Mouse (Mus musculus) CH12.LX (cell line): ENCODE data around the gene Cdk4. TPM values are rescaled to one million over a fixed set of nuclear protein-coding genes. Genes with fewer than 3 reads are reported as not detected.
A peak's percentile ranks its signal among the peaks of the same experiment; 100 is the strongest.

ENCODE experiments used
- DNase-seq: peaks from one replicate; pipeline ENCODE4 v3.0.0-alpha.2; 2013; ENCODE audit errors: extremely low read depth
- H3K27ac ChIP-seq: 2 replicates; pipeline ENCODE4 v1.5.1; 2012; ENCODE audit warnings: low read depth, mild to moderate bottlenecking, control low read depth, moderate library complexity; ENCODE audit not compliant: insufficient read depth
- H3K27me3 ChIP-seq: replicated peaks from 2 replicates; pipeline ENCODE3; 2012; ENCODE audit warnings: inconsistent platforms
- H3K36me3 ChIP-seq, 2 experiments: replicated peaks in 1 of 2; 2 replicates each; pipeline versions ENCODE3 to v1.6.1; 2012; ENCODE audit warnings: inconsistent platforms in 1 of 2, low read length in 1 of 2, mild to moderate bottlenecking in 1 of 2, mixed read lengths in 1 of 2, moderate library complexity in 1 of 2; ENCODE audit not compliant: control insufficient read depth in 1 of 2, insufficient read depth in 1 of 2
- H3K4me1 ChIP-seq, 2 experiments: 2 replicates each; pipeline ENCODE4 v1.6.1; 2012; ENCODE audit warnings: inconsistent platforms in 1 of 2, moderate library complexity in 1 of 2; ENCODE audit not compliant: insufficient read depth in 2 of 2, control insufficient read depth in 1 of 2
- H3K4me2 ChIP-seq: 2 replicates; pipeline ENCODE4 v1.6.1; 2012; ENCODE audit warnings: low read depth, mild to moderate bottlenecking, control low read depth; ENCODE audit not compliant: poor library complexity, insufficient read depth, severe bottlenecking
- H3K4me3 ChIP-seq, 3 experiments: fragments of 150-350 bp in 1 of 3; sonication (generic) in 1 of 3; replicated peaks in 1 of 3; 2 replicates each; pipeline versions ENCODE3 to v1.5.1; 2011 to 2012; ENCODE audit warnings: low read depth in 2 of 3, low read length in 2 of 3, mild to moderate bottlenecking in 2 of 3, moderate library complexity in 2 of 3, control low read depth in 1 of 3, improper control_type of control experiment in 1 of 3, inconsistent platforms in 1 of 3, mixed read lengths in 1 of 3; ENCODE audit not compliant: poor library complexity in 1 of 3
- H3K79me2 ChIP-seq: replicated peaks from 2 replicates; pipeline ENCODE4 v1.6.1; 2012; ENCODE audit warnings: mild to moderate bottlenecking, moderate library complexity; ENCODE audit not compliant: control insufficient read depth, poor library complexity, insufficient read depth, severe bottlenecking; ENCODE audit errors: extremely low read depth
- H3K9ac ChIP-seq: 2 replicates; pipeline ENCODE4 v1.6.1; 2012; ENCODE audit warnings: low read depth, mild to moderate bottlenecking, control low read depth, moderate library complexity; ENCODE audit not compliant: insufficient read depth
- H3K9me3 ChIP-seq: replicated peaks from 2 replicates; pipeline ENCODE3; 2012; ENCODE audit warnings: low read length, inconsistent platforms, mixed read lengths
- CHD1 ChIP-seq: IDR thresholded peaks from 2 replicates; pipeline ENCODE4 v1.6.1; 2012; ENCODE audit warnings: low read depth, low read length, improper control_type of control experiment, inconsistent platforms
- CTCF ChIP-seq, 2 experiments: IDR thresholded peaks in 1 of 2; conservative IDR thresholded peaks in 1 of 2; 2 replicates each; pipeline ENCODE4 v1.5.1; 2011 to 2012; ENCODE audit warnings: low read depth in 2 of 2, low read length in 2 of 2, improper control_type of control experiment in 1 of 2, inconsistent platforms in 1 of 2, mild to moderate bottlenecking in 1 of 2, moderate library complexity in 1 of 2
- ELF1 ChIP-seq: IDR thresholded peaks from 2 replicates; pipeline ENCODE4 v1.6.1; 2014; ENCODE audit warnings: low read depth, mild to moderate bottlenecking, inconsistent platforms, low read length, improper control_type of control experiment
- ETS1 ChIP-seq: conservative IDR thresholded peaks from 2 replicates; pipeline ENCODE4 v1.6.1; 2012; ENCODE audit warnings: low read depth, mild to moderate bottlenecking, inconsistent platforms, low read length, improper control_type of control experiment, moderate library complexity
- GABPA ChIP-seq: IDR thresholded peaks from 2 replicates; pipeline ENCODE4 v1.6.1; 2012; ENCODE audit warnings: low read depth, low read length, improper control_type of control experiment, inconsistent platforms; ENCODE audit not compliant: insufficient replicate concordance
- MAX ChIP-seq: IDR thresholded peaks from 2 replicates; pipeline ENCODE4 v1.6.1; 2011; ENCODE audit warnings: low read length, improper control_type of control experiment
- MEF2A ChIP-seq: IDR thresholded peaks from 2 replicates; pipeline ENCODE4 v1.6.1; 2014; ENCODE audit warnings: low read depth, mild to moderate bottlenecking, inconsistent platforms, low read length, improper control_type of control experiment, borderline replicate concordance
- RAD21 ChIP-seq: IDR thresholded peaks from 2 replicates; pipeline ENCODE4 v1.6.1; 2011; ENCODE audit warnings: low read depth, mild to moderate bottlenecking, low read length, improper control_type of control experiment, moderate library complexity
- SMC3 ChIP-seq: IDR thresholded peaks from 2 replicates; pipeline ENCODE4 v1.6.1; 2011; ENCODE audit warnings: low read depth, low read length, improper control_type of control experiment
- TCF12 ChIP-seq: IDR thresholded peaks from 2 replicates; pipeline ENCODE4 v1.6.1; 2014; ENCODE audit warnings: low read depth, mild to moderate bottlenecking, inconsistent platforms, low read length, improper control_type of control experiment
- USF1 ChIP-seq: IDR thresholded peaks from 2 replicates; pipeline ENCODE4 v1.6.1; 2014; ENCODE audit warnings: low read depth, mild to moderate bottlenecking, inconsistent platforms, low read length, improper control_type of control experiment
- ZC3H11A ChIP-seq: IDR thresholded peaks from 2 replicates; pipeline ENCODE4 v1.6.1; 2012; ENCODE audit warnings: low read depth, mild to moderate bottlenecking, inconsistent platforms, low read length, improper control_type of control experiment
- dilution Hi-C: fragments of 300-500 bp; cut with MboI; formaldehyde crosslinking; loops from 2 replicates; pipeline ENCODE4 v1.14.3; 2020; ENCODE audit warnings: low sequenced_read_pairs; ENCODE audit not compliant: extremely low pct_unique_long_range_greater_than_20kb, extremely low pct_ligation_motif_present
- in situ Hi-C: fragments of 300-500 bp; cut with MboI; formaldehyde crosslinking; loops from 3 replicates; pipeline ENCODE4 v1.14.3; 2019; ENCODE audit warnings: low sequenced_read_pairs, low pct_ligation_motif_present, low pct_unique_long_range_greater_than_20kb, mixed read lengths
- polyA plus RNA-seq: library from polyadenylated mRNA; unstranded; fragments of >175 nt; gene quantifications from 2 replicates; pipeline ENCODE4 v1.2.1, GENCODE M21; 2012; ENCODE audit warnings: low read depth; ENCODE audit not compliant: insufficient read length
- total RNA-seq, 2 experiments: library from RNA; depleted of rRNA; stranded (reverse); fragments of 300-350 nt in 1 of 2; fragments of >200 nt in 1 of 2; gene quantifications; 2 replicates each; pipeline ENCODE4 v1.2.3; 2012 to 2014

Cdk4 gene
- total and polyA plus RNA-seq, 3 experiments = 257 to 921 (median 864) TPM

GRCm38 (mm10) chr10:127058161-127058560 lies 5.2 kb upstream of the Cdk4 start:
- TF ChIP-seq RAD21 (peak; percentile 42), SMC3 (peak; percentile 65), GABPA (no peak), CTCF (conservative IDR thresholded peaks at IDR 0.05 in 1 of 2, IDR thresholded peaks at IDR 0.05 in 1 of 2; ENCODE audit: low read depth in 2 of 2, low read length in 2 of 2) (peak; percentile 78 to 86)
- Histone ChIP-seq H3K4me1 (peaks cover 12 to 40% of the 10 kb centered on the region in 2 experiments), H3K36me3 (peaks cover 12 to 15% of the 10 kb centered on the region in 2 experiments), H3K4me2 (peak overlapping the region; percentile 79), H3K27me3 (peaks cover 37% of the 10 kb centered on the region), H3K4me3 (no peak overlapping the region), H3K79me2 (no peaks in the 10 kb centered on the region), H3K9me3 (no peaks in the 10 kb centered on the region), H3K27ac (no peak overlapping the region), H3K9ac (no peak overlapping the region)
- dilution Hi-C loops (no loop called here), in situ Hi-C loops (no loop called here)
- peak; percentile 78 for DNase-seq

GRCm38 (mm10) chr10:127058708-127059107 lies 4.6 kb upstream of the Cdk4 start:
- peak overlapping the region; percentile 69 for H3K4me2 ChIP-seq
- H3K4me3 ChIP-seq = peak overlapping the region in 1 of 3 experiments; percentile 11
- peaks cover 12 to 15% of the 10 kb centered on the region in 2 experiments for H3K36me3 ChIP-seq
- dilution Hi-C loops (no loop called here), in situ Hi-C loops (no loop called here)
- DNase-seq = no peak
- H3K4me1 ChIP-seq = peaks cover 12 to 40% of the 10 kb centered on the region in 2 experiments
- H3K27me3 ChIP-seq = peaks cover 37% of the 10 kb centered on the region
- H3K27ac ChIP-seq = no peak overlapping the region
- TF ChIP-seq MAX = no peak
- TF ChIP-seq MEF2A = no peak
- TF ChIP-seq TCF12 = no peak
- TF ChIP-seq USF1 = no peak
- no peak for TF ChIP-seq ZC3H11A
- no peak for TF ChIP-seq ETS1
- TF ChIP-seq CHD1 = no peak
- no peak for TF ChIP-seq ELF1
- TF ChIP-seq, all 38 proteins: peak for 0
- Histone ChIP-seq H3K9ac (0 out of 2 replicates have a peak overlapping the region, but pooled peaks have one; percentile 91), H3K79me2 (peaks cover 2% of the 10 kb centered on the region; the same call in 1 of the 2 replicates), H3K9me3 (no peaks in the 10 kb centered on the region)
